ENCODE assay signal across 10 mouse cellular contexts in genomic region chr6:89452976-89453674, GRCm38 (mm10).
DNase-seq lines count a peak whose midpoint lies in the region; ATAC-seq and TF ChIP-seq lines count a peak whose summit lies in the region.
"Had no signal": no experiment of that assay in that cellular context is flagged by ENCODE, and none has a peak within 500 bp of the region (broad histone marks: within the 10 kb centered on the region; RNA-seq: fewer than 3 reads in every experiment).

No protein-coding gene starts in this region.

- no peak for TF ChIP-seq CTCF in heart, adult 2 months (IDR thresholded peaks at IDR 0.05)
- TF ChIP-seq CTCF in stomach, postnatal 0 days (IDR thresholded peaks at IDR 0.05; ENCODE audit: low read depth), result no peak

- H3K27me3 ChIP-seq in heart, adult 2 months (ENCODE audit: control insufficient read depth, insufficient read depth, low read length), result no peaks in the 10 kb centered on the region
- H3K27me3 ChIP-seq in stomach, embryonic 15.5 days (replicated peaks), result no peaks in the 10 kb centered on the region
- no peaks in the 10 kb centered on the region for H3K27me3 ChIP-seq in stomach, postnatal 0 days (ENCODE audit: control insufficient read depth, insufficient read depth, low read length)
- H3K27me3 ChIP-seq: liver, embryonic 12.5 days had no signal

- H3K4me3 ChIP-seq in heart, adult 2 months, result no peak overlapping the region
- H3K4me3 ChIP-seq in stomach, embryonic 15.5 days (replicated peaks), result no peak overlapping the region
- H3K4me3 ChIP-seq in stomach, postnatal 0 days (ENCODE audit: low read depth, low read length), result no peak overlapping the region
- H3K4me3 ChIP-seq: erythroblast, embryonic 14.5 days; liver, embryonic 12.5 days had no signal

- intact Hi-C loops in heart, adult 2 months (cut with DNase I), result no loop called here
- intact Hi-C loops in heart, postnatal 14 days (cut with DNase I), result no loop called here
- intact Hi-C loops in heart, postnatal 10 days (cut with DNase I), result no loop called here

- WGBS in heart, adult 2 months, result 22% methylated on average over 7 of the region's 7 CpGs
- 54% methylated on average over 7 of the region's 7 CpGs for WGBS in stomach, embryonic 15.5 days
- 50% methylated on average over 7 of the region's 7 CpGs for WGBS in stomach, postnatal 0 days

- TF ChIP-seq POLR2A in heart, adult 2 months (IDR thresholded peaks at IDR 0.05; ENCODE audit: insufficient read depth, low read depth, low read length), result no peak

- H3K36me3 ChIP-seq in heart, adult 2 months (ENCODE audit: control insufficient read depth, insufficient read depth, low read length), result peaks cover 2% of the 10 kb centered on the region
- no peaks in the 10 kb centered on the region for H3K36me3 ChIP-seq in stomach, embryonic 15.5 days
- no peaks in the 10 kb centered on the region for H3K36me3 ChIP-seq in stomach, postnatal 0 days (ENCODE audit: control insufficient read depth, insufficient read depth, low read length)
- H3K36me3 ChIP-seq: liver, embryonic 12.5 days had no signal

- no peak overlapping the region for H3K4me2 ChIP-seq in stomach, embryonic 15.5 days
- no peak overlapping the region for H3K4me2 ChIP-seq in stomach, postnatal 0 days (replicated peaks; ENCODE audit: low read depth)
- H3K4me2 ChIP-seq: liver, embryonic 12.5 days had no signal

- H3K27ac ChIP-seq in heart, adult 2 months, result peak overlapping the region; percentile 77
- peak overlapping the region; percentile 35; the same call in 1 of the 2 replicates for H3K27ac ChIP-seq in stomach, embryonic 15.5 days
- no peak overlapping the region for H3K27ac ChIP-seq in stomach, postnatal 0 days (replicated peaks)
- H3K27ac ChIP-seq: liver, embryonic 12.5 days had no signal

- TF ChIP-seq EP300 in heart, adult 2 months (IDR thresholded peaks at IDR 0.05; ENCODE audit: insufficient read depth, low read depth, low read length), result no peak
- no peak for TF ChIP-seq EP300 in stomach, postnatal 0 days (optimal IDR thresholded peaks at IDR 0.05)

- DNase-seq in heart, adult 2 months, result peak in 1 of 2 experiments; percentile 34
- DNase-seq in heart, postnatal 14 days, result no peak
- DNase-seq in stomach, postnatal 0 days (ENCODE audit: low spot score), result no peak
- DNase-seq in heart, postnatal 10 days, result peak; percentile 32 to 36
- DNase-seq in c-Kit-positive CD71-positive TER-119-positive erythroid progenitor cells, embryonic 14.5 days (ENCODE audit: low spot score), result no peak
- DNase-seq in adrenal gland, adult 8-10 months, result no peak
- no peak for DNase-seq in urinary bladder, adult 18-20 months (ENCODE audit: low spot score in 2 of 2)

- peaks cover 18% of the 10 kb centered on the region for H3K4me1 ChIP-seq in heart, adult 2 months (ENCODE audit: control insufficient read depth, insufficient read depth, low read length)
- peaks cover 10% of the 10 kb centered on the region; the same call in 1 of the 2 replicates for H3K4me1 ChIP-seq in stomach, embryonic 15.5 days
- H3K4me1 ChIP-seq in stomach, postnatal 0 days (replicated peaks; ENCODE audit: control insufficient read depth, insufficient read depth), result no peaks in the 10 kb centered on the region

- no peak for ATAC-seq in stomach, embryonic 15.5 days (ENCODE audit: insufficient read depth, low FRiP score, low read depth)
- no peak for ATAC-seq in stomach, postnatal 0 days (ENCODE audit: low FRiP score, low TSS enrichment)
- ATAC-seq: liver, embryonic 12.5 days had no signal

- no peak overlapping the region for H3K9ac ChIP-seq in heart, adult 2 months (ENCODE audit: low read depth, low read length)
- no peak overlapping the region for H3K9ac ChIP-seq in stomach, embryonic 15.5 days
- H3K9ac ChIP-seq in stomach, postnatal 0 days (ENCODE audit: low read length), result no peak overlapping the region
- H3K9ac ChIP-seq: liver, embryonic 12.5 days had no signal

- H3K79me2 ChIP-seq in heart, adult 2 months (replicated peaks; ENCODE audit: control insufficient read depth, insufficient read depth, low read length), result no peaks in the 10 kb centered on the region

- no peaks in the 10 kb centered on the region for H3K9me3 ChIP-seq in stomach, embryonic 15.5 days
- no peaks in the 10 kb centered on the region for H3K9me3 ChIP-seq in stomach, postnatal 0 days (ENCODE audit: control insufficient read depth, low read length)
- H3K9me3 ChIP-seq: liver, embryonic 12.5 days had no signal

Comparison
In these comparisons a context has a peak if more than half of its experiments do, and no peak if none do; other contexts are left out.
1. DNase-seq: peak in heart, postnatal 10 days (2 of 2); none in heart, postnatal 14 days (0 of 2), stomach, postnatal 0 days (single experiment), c-Kit-positive CD71-positive TER-119-positive erythroid progenitor cells, embryonic 14.5 days (single experiment), adrenal gland, adult 8-10 months (single experiment) and urinary bladder, adult 18-20 months (0 of 2).